Mouse (Mus musculus) kidney, postnatal 10 days (tissue): ENCODE results near the gene Tlr8.

ENCODE experiments used
- DNase-seq: peaks from one replicate; pipeline ENCODE4 v3.0.0; 2021; ENCODE audit warnings: mixed read lengths

Tlr8 gene

GRCm38 (mm10) chrX:167201365-167201764 is 62.8 kb downstream of the Tlr8 start:
- DNase-seq: no peak

DNA sequence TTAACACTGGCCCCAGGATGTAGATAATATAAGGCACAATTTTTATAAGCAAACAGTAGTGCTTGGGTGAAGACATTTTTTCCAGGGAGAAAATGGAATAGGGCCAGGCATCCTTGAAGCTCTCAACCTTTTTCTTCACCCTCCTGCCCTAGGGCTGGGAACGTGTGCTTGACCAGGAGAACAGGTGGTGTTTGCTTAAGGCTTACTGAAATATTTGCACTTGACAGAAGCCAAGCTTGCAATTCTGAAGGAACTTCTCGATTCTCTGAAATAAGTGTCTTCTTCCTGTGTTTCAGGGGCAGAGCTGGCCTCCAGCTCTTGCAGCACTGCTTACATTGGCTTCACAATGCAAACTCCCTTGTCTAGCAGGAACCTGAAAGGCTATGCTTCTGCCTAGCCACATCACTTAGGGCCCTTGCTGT is 68.9 kb downstream of the Tlr8 start:
- DNase-seq: no peak
